Mouse (Mus musculus) liver, embryonic 16.5 days (tissue): ENCODE results near the gene Mafk. TPM values are rescaled to one million over a fixed set of nuclear protein-coding genes. Genes with fewer than 3 reads are reported as not detected.

Experiments used
- ATAC-seq: fragments of 200-750 bp; cut with Nextera tagmentation; 2 replicates; pipeline ENCODE4 v1.8.0; 2017; ENCODE audit warnings: low read depth, mild to moderate bottlenecking, moderate number of reproducible peaks, moderate library complexity
- H3K27ac ChIP-seq: fragments of 300-500 bp; sonication (generic); 2 replicates; pipeline ENCODE4 v1.5.1; 2014; ENCODE audit warnings: mild to moderate bottlenecking, low read length
- H3K27me3 ChIP-seq: fragments of 300-500 bp; sonication (generic); 2 replicates; pipeline ENCODE4 v1.6.1; 2014; ENCODE audit warnings: low read depth, low read length, mixed read lengths; ENCODE audit not compliant: control insufficient read depth, insufficient read depth
- H3K36me3 ChIP-seq: fragments of 300-500 bp; sonication (generic); 2 replicates; pipeline ENCODE4 v1.6.1; 2014; ENCODE audit warnings: mild to moderate bottlenecking; ENCODE audit not compliant: control insufficient read depth, insufficient read depth
- H3K4me1 ChIP-seq: fragments of 300-500 bp; sonication (generic); 2 replicates; pipeline ENCODE4 v1.6.1; 2014; ENCODE audit warnings: low read depth, low read length, mixed read lengths; ENCODE audit not compliant: control insufficient read depth
- H3K4me2 ChIP-seq: fragments of 300-500 bp; sonication (generic); 2 replicates; pipeline ENCODE4 v1.6.1; 2014; ENCODE audit warnings: low read depth, low read length, mixed read lengths
- H3K4me3 ChIP-seq: fragments of 300-500 bp; sonication (generic); 2 replicates; pipeline ENCODE4 v1.5.1; 2014; ENCODE audit warnings: low read depth, mild to moderate bottlenecking, low read length
- H3K9ac ChIP-seq: fragments of 300-500 bp; sonication (generic); 2 replicates; pipeline ENCODE4 v1.6.1; 2014; ENCODE audit warnings: low read depth, low read length
- H3K9me3 ChIP-seq: fragments of 300-500 bp; sonication (generic); replicated peaks from 2 replicates; pipeline ENCODE4 v1.6.1; 2016; ENCODE audit warnings: low read length; ENCODE audit not compliant: control insufficient read depth
- WGBS: fragments of 180-500 bp; shearing (Covaris S2); extraction: QIAGEN DNeasy Blood & Tissue Kit; methylation state at CpG from one replicate; pipeline ENCODE4 v1.1.7; 2014; ENCODE audit not compliant: insufficient replicate concordance; 5-methylcytosine and 5-hydroxymethylcytosine counted together
- microRNA-seq: library from miRNA; unstranded; fragments of <30 nt; microRNA quantifications from one replicate; pipeline ENCODE4, GENCODE M21; 2016
- polyA plus RNA-seq: library from polyadenylated mRNA; unstranded; fragments of >200 nt; fragmentation: Nextera tagmentation; extraction: Ambion mirVana; gene quantifications from 2 replicates; pipeline ENCODE4 v1.2.1, GENCODE M21; 2015

Mafk gene
- polyA plus RNA-seq, 1 experiment from 2014 or later: 44.6 TPM

GRCm38 (mm10) chr5:139830734-139831133 lies 39.4 kb downstream of the Mafk start:
- Histone ChIP-seq H3K4me2 (no peak overlapping the region), H3K9ac (no peak overlapping the region)
- WGBS: 48% methylated on average over 3 of the region's 3 CpGs

GRCm38 (mm10) chr5:139832125-139832524 lies 40.8 kb downstream of the Mafk start:
- Histone ChIP-seq H3K27me3 (no peaks in the 10 kb centered on the region), H3K4me1 (no peaks in the 10 kb centered on the region; the same call in 1 of the 2 replicates), H3K4me2 (no peak overlapping the region), H3K36me3 (no peaks in the 10 kb centered on the region), H3K9me3 (no peaks in the 10 kb centered on the region), H3K4me3 (no peak overlapping the region), H3K9ac (no peak overlapping the region), H3K27ac (no peak overlapping the region)
- ATAC-seq: no peak
- 25% methylated on average over 7 of the region's 7 CpGs for WGBS

More at GRCm38 (mm10) chr5:139830734-139831133, 39.4 kb downstream of the Mafk start:
- Histone ChIP-seq H3K4me3 (no peak overlapping the region), H3K27me3 (no peaks in the 10 kb centered on the region), H3K9me3 (no peaks in the 10 kb centered on the region), H3K4me1 (peaks cover 6% of the 10 kb centered on the region), H3K36me3 (no peaks in the 10 kb centered on the region), H3K27ac (no peak overlapping the region)
- ATAC-seq: no peak

DNA sequence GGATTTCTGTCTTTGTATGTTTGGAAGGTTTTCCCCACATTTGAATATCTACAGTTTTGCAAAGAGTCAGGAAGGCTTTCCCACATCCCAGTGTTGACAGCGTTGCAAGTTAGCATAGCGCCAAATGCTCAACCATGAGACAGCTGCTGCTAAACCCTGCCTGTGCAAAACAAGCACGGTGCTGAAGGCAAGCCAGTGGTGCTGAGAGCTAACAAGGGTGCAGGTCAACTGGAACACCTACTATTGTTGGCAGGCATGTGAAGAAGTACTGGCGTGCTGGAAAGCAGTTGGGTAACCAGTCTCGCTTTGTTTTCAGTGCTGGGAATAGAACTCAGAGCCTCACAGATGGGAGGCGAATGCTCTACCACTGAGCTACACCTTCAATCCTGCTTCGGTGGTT lies 44.4 kb downstream of the Mafk start:
- no peaks in the 10 kb centered on the region; the same call in 1 of the 2 replicates for H3K4me1 ChIP-seq
- no peak overlapping the region for H3K27ac ChIP-seq
- 68% methylated on average over 7 of the region's 7 CpGs for WGBS

GRCm38 (mm10) chr5:139838476-139838892 lies 47.2 kb downstream of the Mafk start:
- Histone ChIP-seq H3K9ac (no peak overlapping the region), H3K4me3 (no peak overlapping the region), H3K9me3 (no peaks in the 10 kb centered on the region), H3K36me3 (no peaks in the 10 kb centered on the region), H3K27me3 (no peaks in the 10 kb centered on the region), H3K27ac (no peak overlapping the region), H3K4me2 (no peak overlapping the region), H3K4me1 (no peaks in the 10 kb centered on the region; the same call in 1 of the 2 replicates)
- ATAC-seq: no peak
- 18% methylated on average over 2 of the region's 2 CpGs for WGBS

More for the DNA sequence above, 44.4 kb downstream of the Mafk start:
- H3K4me2 ChIP-seq: no peak overlapping the region
- H3K27me3 ChIP-seq: no peaks in the 10 kb centered on the region
- H3K4me3 ChIP-seq: no peak overlapping the region
- H3K9me3 ChIP-seq: no peaks in the 10 kb centered on the region
- H3K9ac ChIP-seq: no peak overlapping the region
- no peaks in the 10 kb centered on the region for H3K36me3 ChIP-seq
- ATAC-seq: no peak

DNA sequence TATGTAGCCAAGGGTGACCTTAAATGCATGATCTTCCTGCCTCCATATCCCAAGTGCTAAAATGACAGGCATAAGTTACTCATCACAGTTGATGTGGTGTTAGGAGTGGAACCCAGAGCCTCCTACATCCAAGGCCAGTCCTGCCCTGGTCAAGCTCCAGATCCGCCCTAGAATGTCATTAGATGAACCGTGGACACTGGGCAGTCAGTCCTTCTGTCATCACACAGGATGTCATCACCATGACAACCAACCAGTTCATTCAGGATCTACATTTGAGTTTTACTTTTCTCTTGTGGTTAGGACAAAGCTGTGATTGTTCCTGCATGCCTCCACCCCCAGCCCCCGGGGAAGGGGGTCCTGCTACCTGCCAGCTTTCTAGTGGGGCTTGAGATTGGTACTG lies 47.8 kb downstream of the Mafk start:
- Histone ChIP-seq H3K4me2 (no peak overlapping the region), H3K27ac (no peak overlapping the region), H3K27me3 (no peaks in the 10 kb centered on the region), H3K4me3 (no peak overlapping the region), H3K9me3 (no peaks in the 10 kb centered on the region), H3K4me1 (no peaks in the 10 kb centered on the region; the same call in 1 of the 2 replicates), H3K9ac (no peak overlapping the region), H3K36me3 (no peaks in the 10 kb centered on the region)
- 43% methylated on average over 3 of the region's 3 CpGs for WGBS
- ATAC-seq: no peak

GRCm38 (mm10) chr5:139849626-139850320 lies 58.5 kb downstream of the Mafk start:
- H3K9ac ChIP-seq: no peak overlapping the region
- H3K4me2 ChIP-seq: no peak overlapping the region
- H3K9me3 ChIP-seq: no peaks in the 10 kb centered on the region; the same call in 1 of the 2 replicates
- no peaks in the 10 kb centered on the region for H3K4me1 ChIP-seq
- no peak overlapping the region for H3K4me3 ChIP-seq
- no peaks in the 10 kb centered on the region for H3K27me3 ChIP-seq
- 55% methylated on average over 12 of the region's 12 CpGs for WGBS
- no peaks in the 10 kb centered on the region for H3K36me3 ChIP-seq
- no peak overlapping the region for H3K27ac ChIP-seq
- no peak for ATAC-seq

Small RNA genes within 50 kb of the gene (microRNA-seq; reads per million reads assigned to microRNA genes)
- not detected for gene Mir7037

Other genes with a start within 250 kb of the Mafk start
- gene Uncx, start 248.0 kb upstream of the Mafk start, polyA plus RNA-seq: not detected in 2 replicates
- 10.4 and 11.1 TPM in 2 replicates for gene Micall2, start 55.2 kb upstream of the Mafk start, polyA plus RNA-seq
- gene Ints1, start 15.8 kb upstream of the Mafk start, polyA plus RNA-seq: 10.4 and 11.2 TPM in 2 replicates
- 0.95 and 1.7 TPM in 2 replicates for gene Tmem184a, start 28.4 kb downstream of the Mafk start, polyA plus RNA-seq
- 0.14 TPM in 1 of 2 replicates, not detected in the other for gene Gm26938, start 34.9 kb downstream of the Mafk start, polyA plus RNA-seq
- 35.6 and 37.7 TPM in 2 replicates for gene Psmg3, start 35.4 kb downstream of the Mafk start, polyA plus RNA-seq
- 0.04 TPM in 1 of 2 replicates, not detected in the other for gene Elfn1, start 116.4 kb downstream of the Mafk start, polyA plus RNA-seq